Mouse (Mus musculus): ENCODE measurements around the gene Insr. TPM values are rescaled to one million over a fixed set of nuclear protein-coding genes. Genes with fewer than 3 reads are reported as not detected.
"Not testable (repeated sequence)": the region's sequence is repeated elsewhere in the genome, so short reads cannot be mapped to it uniquely, and the experiment has no call there.

Gene Insr
- total RNA-seq, 2 experiments from 2014 or later = 111 to 112 TPM

- no peak for DNase-seq (ENCODE audit: low spot score in 2 of 2)
Measured at GRCm38 (mm10) chr8:3202792-3203191, 76.6 kb downstream of the Insr start.

GRCm38 (mm10) chr8:3194297-3194696 is 85.1 kb downstream of the Insr start:
- DNase-seq (ENCODE audit: low spot score in 2 of 2) = not testable (repeated sequence)

GRCm38 (mm10) chr8:3191006-3191405 is 88.4 kb downstream of the Insr start:
- DNase-seq (ENCODE audit: low spot score in 2 of 2) = no peak

GRCm38 (mm10) chr8:3187456-3187855 is 92.0 kb downstream of the Insr start:
- no peak for DNase-seq (ENCODE audit: low spot score in 2 of 2)

DNA sequence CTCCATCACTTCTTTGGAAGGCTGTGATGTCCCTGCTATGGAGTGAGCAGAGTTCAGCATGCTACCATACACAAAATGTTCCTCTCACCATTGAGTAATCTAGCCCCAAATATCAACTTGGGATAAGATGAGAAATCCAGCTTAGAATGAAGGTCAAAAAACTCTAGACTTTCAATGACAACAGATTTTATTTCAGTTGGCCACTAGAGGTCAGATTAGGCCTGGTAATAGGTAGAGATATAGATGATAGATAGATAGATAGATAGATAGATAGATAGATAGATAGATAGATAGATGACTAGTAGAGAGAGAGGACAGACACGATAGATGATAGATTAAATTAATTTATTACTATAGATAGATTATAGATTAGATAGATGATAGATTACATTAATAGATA is 99.5 kb downstream of the Insr start:
- DNase-seq (ENCODE audit: low spot score in 2 of 2) = no peak

DNA sequence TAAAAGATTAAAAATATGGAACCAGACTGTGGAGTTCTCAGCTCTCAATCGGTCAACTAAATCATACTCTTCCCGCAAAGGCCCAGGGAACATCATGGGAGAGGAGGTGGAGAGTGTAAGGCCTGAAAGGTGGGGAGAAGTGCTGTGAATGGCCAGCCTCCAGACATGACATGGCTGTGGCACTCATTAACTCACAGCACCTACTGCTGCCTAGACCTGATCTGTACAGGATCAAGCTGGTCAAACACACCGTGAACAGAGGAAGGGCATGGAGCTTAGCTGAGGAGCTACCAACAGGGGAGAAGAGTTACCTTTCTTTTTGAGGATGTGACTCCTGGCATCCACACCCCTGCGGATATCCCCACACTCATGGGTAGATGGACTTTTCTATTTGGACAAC is 102.0 kb downstream of the Insr start:
- DNase-seq (ENCODE audit: low spot score in 2 of 2) = no peak

GRCm38 (mm10) chr8:3172246-3172645 is 107.2 kb downstream of the Insr start:
- DNase-seq (ENCODE audit: low spot score in 2 of 2) = no peak

GRCm38 (mm10) chr8:3146506-3146905 is 132.9 kb downstream of the Insr start:
- DNase-seq (ENCODE audit: low spot score in 2 of 2) = no peak

DNA sequence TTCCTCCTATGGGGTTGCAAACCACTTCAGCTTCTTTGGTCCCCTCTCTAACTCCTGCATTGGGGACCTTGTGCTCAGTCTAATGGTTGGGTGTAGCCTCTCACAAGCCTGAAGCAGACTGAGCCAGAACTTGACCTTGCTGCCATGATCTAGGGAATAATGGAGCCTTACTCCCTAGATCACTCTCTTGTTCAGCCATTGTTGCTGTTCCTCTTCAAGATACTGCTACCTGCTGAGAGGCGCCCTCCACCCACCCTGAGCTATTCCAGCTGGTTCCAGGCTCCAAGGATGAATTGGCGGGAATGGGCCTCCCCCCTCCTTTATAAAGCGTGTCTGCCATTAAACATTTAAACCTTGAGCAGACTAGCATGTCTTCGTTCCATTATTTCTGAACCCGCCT is 179.0 kb downstream of the Insr start:
- DNase-seq (ENCODE audit: low spot score in 2 of 2) = not testable (repeated sequence)

Small RNA genes lying within 50 kb of the gene (microRNA-seq; reads per million reads assigned to microRNA genes)
- not detected for gene Gm25775

Other genes starting within 250 kb of the Insr start
- under 1 TPM; 0.51 to 0.56 TPM for gene A430078G23Rik, start 73.8 kb upstream of the Insr start, total RNA-seq (2021)
- 10 to 100 TPM; 45.0 to 46.8 TPM for gene Arhgef18, start 113.4 kb upstream of the Insr start, total RNA-seq (2021)
- gene Pex11g, start 188.1 kb upstream of the Insr start, total RNA-seq (2021) = 10 to 100 TPM; 11.0 to 13.5 TPM
- gene Tex45, start 191.2 kb upstream of the Insr start, total RNA-seq (2021) = under 1 TPM; 0.25 to 0.56 TPM
- gene Zfp358, start 213.5 kb upstream of the Insr start, total RNA-seq (2021) = 10 to 100 TPM; 33.7 to 35.6 TPM
- gene Mcoln1, start 220.8 kb upstream of the Insr start, total RNA-seq (2021) = 10 to 100 TPM; 50.5 to 53.2 TPM
- gene Pnpla6, start 235.8 kb upstream of the Insr start, total RNA-seq (2021) = 10 to 100 TPM; 44.4 to 47.5 TPM

Data from adrenal gland, postnatal 4 days (tissue).